Mouse (Mus musculus) left cerebral cortex, postnatal 36 days (tissue): ENCODE results near the gene Zfp948. TPM values are rescaled to one million over a fixed set of nuclear protein-coding genes. Genes with fewer than 3 reads are reported as not detected.
"Not testable (repeated sequence)": the region's sequence is repeated elsewhere in the genome, so short reads cannot be mapped to it uniquely, and the experiment has no call there.

ENCODE experiments used
- DNase-seq, 2 experiments: peaks; one replicate each; pipeline ENCODE4 v3.0.0; 2021 to 2022; ENCODE audit warnings: low spot score in 2 of 2, mixed read lengths in 1 of 2
- intact Hi-C: fragments of 180-260 bp; cut with DNase I; formaldehyde crosslinking; loops from one replicate; pipeline ENCODE4 v1.15.1; 2025
- total RNA-seq, 2 experiments: library from RNA; stranded (reverse); gene quantifications; 2 replicates each; pipeline ENCODE4 v1.2.3; 2021

Gene Zfp948
- total RNA-seq, 2 experiments from 2014 or later = 10.0 to 11.0 TPM

GRCm38 (mm10) chr17:21616356-21616755 is 49.5 kb downstream of the Zfp948 start:
- intact Hi-C loops = no loop called here
- DNase-seq = no peak

- intact Hi-C loops = no loop called here
- no peak for DNase-seq
Observed at GRCm38 (mm10) chr17:21617352-21617751, 50.5 kb downstream of the Zfp948 start.

- intact Hi-C loops = no loop called here
- no peak for DNase-seq
Observed at GRCm38 (mm10) chr17:21623647-21624046, 56.8 kb downstream of the Zfp948 start.

GRCm38 (mm10) chr17:21635758-21636157 is 69.0 kb downstream of the Zfp948 start:
- DNase-seq = not testable (repeated sequence)

More at GRCm38 (mm10) chr17:21635758-21636157, 69.0 kb downstream of the Zfp948 start:
- intact Hi-C loops = not testable (repeated sequence)

Other genes with a start within 250 kb of the Zfp948 start
- gene Zfp677, start 183.3 kb upstream of the Zfp948 start, total RNA-seq = 1 to 10 TPM in 1 of 2 experiments, under 1 TPM in 1; 0.88 to 1.4 TPM
- gene Zfp54, start 143.8 kb upstream of the Zfp948 start, total RNA-seq = under 1 TPM; 0.62 to 0.79 TPM
- gene Zfp51, start 116.6 kb upstream of the Zfp948 start, total RNA-seq = 1 to 10 TPM; 3.4 to 5.3 TPM
- 1 to 10 TPM; 3.6 to 4.5 TPM for gene Zfp53, start 78.0 kb upstream of the Zfp948 start, total RNA-seq
- 1 to 10 TPM; 4.9 to 7.5 TPM for gene Zfp52, start 31.5 kb upstream of the Zfp948 start, total RNA-seq
- 10 to 100 TPM; 10.6 to 12.1 TPM for gene Zfp983, start 83.6 kb downstream of the Zfp948 start, total RNA-seq
- gene Gm10226, start 124.9 kb downstream of the Zfp948 start, total RNA-seq = 1 to 10 TPM; 6.5 to 9.0 TPM
- 1 to 10 TPM; 6.8 to 9.5 TPM for gene Zfp760, start 140.7 kb downstream of the Zfp948 start, total RNA-seq
- 1 to 10 TPM; 3.4 to 3.5 TPM for gene Zfp229, start 163.8 kb downstream of the Zfp948 start, total RNA-seq